Mouse (Mus musculus) embryonic fibroblast, embryonic 13.5 days (primary cell): ENCODE results near the gene Rhoh. TPM values are rescaled to one million over a fixed set of nuclear protein-coding genes. Genes with fewer than 3 reads are reported as not detected.

ENCODE experiments used
- H3K27ac ChIP-seq: 2 replicates; pipeline ENCODE4 v1.5.1; 2012; ENCODE audit warnings: low read length, control low read depth, inconsistent platforms; ENCODE audit not compliant: insufficient read depth
- H3K4me1 ChIP-seq: 2 replicates; pipeline ENCODE4 v1.6.1; 2011; ENCODE audit warnings: low read length; ENCODE audit not compliant: control insufficient read depth, insufficient read depth
- H3K4me3 ChIP-seq: 2 replicates; pipeline ENCODE4 v1.5.1; 2011; ENCODE audit warnings: mild to moderate bottlenecking, control low read depth, low read length; ENCODE audit not compliant: insufficient read depth
- CTCF ChIP-seq: IDR thresholded peaks from 2 replicates; pipeline ENCODE4 v1.5.1; 2011; ENCODE audit warnings: mild to moderate bottlenecking, control low read depth, low read length, moderate library complexity, borderline replicate concordance; ENCODE audit not compliant: insufficient read depth
- POLR2A ChIP-seq: IDR thresholded peaks from 2 replicates; pipeline ENCODE4 v1.6.1; 2011; ENCODE audit warnings: low read depth, mild to moderate bottlenecking, control low read depth, low read length, moderate library complexity
- polyA plus RNA-seq: library from polyadenylated mRNA; stranded (reverse); fragments of >200 nt; gene quantifications from 2 replicates; pipeline ENCODE4 v1.2.4, GENCODE M21; 2011; ENCODE audit warnings: low read depth; ENCODE audit not compliant: missing spikeins, insufficient read length

Rhoh gene
- not detected in 2 replicates for polyA plus RNA-seq

DNA sequence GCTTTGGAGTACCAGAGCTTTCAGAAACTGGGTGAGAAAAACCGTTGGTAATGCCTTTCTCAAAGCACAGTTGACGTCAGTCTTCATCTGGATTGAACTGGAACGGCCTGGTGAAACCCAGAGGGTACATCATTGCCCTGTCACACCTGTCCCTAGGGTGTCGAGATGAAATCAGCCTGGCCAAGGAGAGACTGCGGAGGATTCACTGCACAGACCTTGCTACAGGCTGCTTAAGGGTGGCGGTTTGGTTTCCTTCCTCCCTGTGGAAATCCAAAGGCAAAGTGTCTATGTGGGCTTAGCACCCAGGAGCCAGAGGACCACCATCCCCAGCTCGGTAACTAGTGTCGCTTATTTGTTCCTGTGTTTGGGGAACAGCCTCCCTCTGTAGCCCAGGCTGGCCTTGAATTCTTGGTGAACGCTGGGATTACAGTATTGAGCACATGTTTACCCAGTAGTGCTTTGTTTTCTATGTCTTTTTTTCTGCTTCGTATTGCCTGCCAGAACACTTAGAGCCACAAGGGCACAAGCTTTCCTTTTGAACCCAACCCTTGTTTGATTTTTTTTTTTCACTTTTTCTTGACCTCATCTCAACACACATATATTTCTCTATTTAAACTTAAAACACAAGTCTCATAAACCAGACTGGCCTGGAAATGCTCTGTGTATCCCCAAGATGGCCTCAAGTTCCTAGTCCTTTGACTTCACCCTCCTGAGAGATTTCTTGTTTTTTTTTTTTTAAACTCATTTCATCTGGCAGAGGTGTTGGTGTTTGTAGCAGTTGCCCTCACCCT, at the start of gene Rhoh:
TSS of gene Rhoh (plus strand) at position 60 of the 791 bp plus-strand sequence.
- no peak for TF ChIP-seq POLR2A
- TF ChIP-seq CTCF: no peak
- H3K4me3 ChIP-seq: no peak within 1 kb of the TSS
- peaks cover 3% of the 10 kb centered on the region; the same call in 1 of the 2 replicates for H3K4me1 ChIP-seq
- no peak within 1 kb of the TSS for H3K27ac ChIP-seq

DNA sequence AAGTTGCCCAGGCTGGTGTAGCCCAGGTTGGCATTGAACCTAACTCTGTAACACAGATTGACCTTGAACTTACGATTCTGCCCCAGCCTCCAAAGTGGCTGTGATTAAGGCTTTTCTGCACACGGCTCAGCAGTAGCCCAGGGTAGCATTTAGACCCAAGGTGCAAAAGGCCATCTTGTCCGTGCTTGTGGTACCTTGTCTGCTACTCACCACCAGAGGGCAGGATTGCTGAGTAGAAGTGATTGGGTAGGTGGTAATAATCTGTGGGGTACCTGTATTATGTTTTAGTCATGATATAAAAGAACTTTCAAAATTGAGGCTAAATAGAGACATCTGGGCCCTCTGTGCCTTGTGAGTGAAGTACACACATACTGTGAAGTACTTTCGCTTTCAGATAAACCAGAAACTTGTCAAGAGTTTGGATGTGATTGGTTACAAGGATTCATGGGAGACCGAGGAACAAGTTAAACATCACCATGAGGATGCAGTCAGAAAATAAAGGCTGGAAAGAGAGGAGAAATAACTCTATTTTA, 37.3 kb upstream of the Rhoh start:
- peak; percentile 57; the same call in 1 of the 2 replicates for TF ChIP-seq CTCF
- no peak for TF ChIP-seq POLR2A
- H3K27ac ChIP-seq: no peak overlapping the region
- H3K4me3 ChIP-seq: no peak overlapping the region
- H3K4me1 ChIP-seq: no peaks in the 10 kb centered on the region

DNA sequence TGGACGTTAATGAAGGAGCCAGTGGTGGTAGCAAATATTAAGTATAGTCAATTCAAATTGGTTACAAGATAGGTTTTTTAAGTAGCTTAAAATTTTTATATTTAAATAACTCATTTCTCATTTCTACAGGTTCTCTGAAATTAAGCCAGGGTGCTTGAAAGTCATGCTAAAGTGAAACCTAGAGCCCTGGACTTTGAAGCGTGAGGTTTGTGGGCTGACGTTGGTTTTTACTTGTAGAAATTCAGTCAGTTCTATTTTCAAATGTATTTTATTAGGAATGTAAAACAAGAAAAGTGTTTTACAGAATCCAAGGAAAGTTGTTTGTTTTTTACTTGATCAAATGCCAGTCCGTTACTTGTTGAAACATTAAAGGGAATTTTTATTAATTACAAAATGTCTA, 34.5 kb upstream of the Rhoh start:
- TF ChIP-seq CTCF: no peak
- TF ChIP-seq POLR2A: no peak
- Histone ChIP-seq H3K4me1 (no peaks in the 10 kb centered on the region), H3K27ac (no peak overlapping the region), H3K4me3 (no peak overlapping the region)

DNA sequence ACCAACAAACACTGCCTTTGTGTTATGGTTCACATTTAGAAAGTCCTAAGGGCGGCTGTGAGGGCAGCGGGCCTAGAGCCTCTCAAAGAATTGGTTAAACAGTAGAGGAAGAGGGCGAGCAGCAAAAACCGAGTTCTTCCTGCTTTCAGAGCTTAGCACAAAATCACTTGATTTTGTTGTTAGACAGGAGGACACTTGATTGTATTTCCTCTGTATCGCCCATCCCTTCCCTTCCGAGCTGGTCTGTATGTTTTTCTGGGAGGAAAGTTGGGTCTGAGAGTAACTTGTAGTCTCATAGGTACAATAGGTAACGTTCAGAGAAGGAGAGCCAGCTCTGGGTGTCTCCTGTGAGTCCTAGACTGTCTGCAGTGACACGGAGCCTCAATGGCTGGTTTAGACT, 33.9 kb upstream of the Rhoh start:
- TF ChIP-seq POLR2A: no peak
- TF ChIP-seq CTCF: no peak
- H3K27ac ChIP-seq: no peak overlapping the region
- no peaks in the 10 kb centered on the region for H3K4me1 ChIP-seq
- no peak overlapping the region for H3K4me3 ChIP-seq

DNA sequence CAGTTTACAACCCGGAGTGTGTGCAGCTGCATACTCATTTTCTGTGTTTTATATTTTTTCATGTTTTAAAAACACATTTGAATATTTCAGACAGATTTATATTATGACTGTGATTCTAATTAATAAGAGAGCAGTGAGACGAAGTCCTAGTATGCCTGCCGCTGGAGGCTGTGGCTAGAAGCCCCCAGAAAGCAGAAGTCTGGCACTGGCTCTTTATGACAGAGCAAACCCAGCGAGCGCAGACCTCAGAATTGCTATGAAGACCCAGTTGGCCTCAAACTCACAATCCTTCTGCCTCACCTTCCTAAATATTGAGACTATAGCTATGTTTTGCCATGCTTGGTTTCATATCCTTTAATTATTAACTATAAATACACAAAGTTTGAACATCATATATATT, 32.8 kb upstream of the Rhoh start:
- H3K27ac ChIP-seq: no peak overlapping the region
- no peak overlapping the region for H3K4me3 ChIP-seq
- TF ChIP-seq POLR2A: no peak
- no peak for TF ChIP-seq CTCF
- no peaks in the 10 kb centered on the region for H3K4me1 ChIP-seq

DNA sequence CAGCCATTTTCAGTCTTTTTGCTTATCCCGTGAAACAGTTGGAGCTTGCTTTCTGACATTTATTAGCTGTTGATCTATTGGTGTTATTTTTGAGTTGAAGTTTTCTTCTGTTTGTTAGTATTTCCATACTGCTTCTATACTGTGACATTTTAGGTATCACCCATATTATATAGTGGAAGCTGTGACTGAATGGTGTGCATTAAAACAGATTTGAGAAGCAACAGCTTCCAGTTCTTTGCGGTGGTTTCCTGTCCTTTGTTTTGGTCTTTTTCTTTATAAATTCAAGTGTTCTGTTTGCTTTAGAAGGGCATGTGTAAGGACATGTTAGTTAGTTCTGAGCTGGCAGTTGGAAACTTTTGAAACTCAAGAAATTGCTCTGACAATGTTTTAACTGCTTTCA, 32.0 kb upstream of the Rhoh start:
- TF ChIP-seq CTCF (no peak), POLR2A (no peak)

DNA sequence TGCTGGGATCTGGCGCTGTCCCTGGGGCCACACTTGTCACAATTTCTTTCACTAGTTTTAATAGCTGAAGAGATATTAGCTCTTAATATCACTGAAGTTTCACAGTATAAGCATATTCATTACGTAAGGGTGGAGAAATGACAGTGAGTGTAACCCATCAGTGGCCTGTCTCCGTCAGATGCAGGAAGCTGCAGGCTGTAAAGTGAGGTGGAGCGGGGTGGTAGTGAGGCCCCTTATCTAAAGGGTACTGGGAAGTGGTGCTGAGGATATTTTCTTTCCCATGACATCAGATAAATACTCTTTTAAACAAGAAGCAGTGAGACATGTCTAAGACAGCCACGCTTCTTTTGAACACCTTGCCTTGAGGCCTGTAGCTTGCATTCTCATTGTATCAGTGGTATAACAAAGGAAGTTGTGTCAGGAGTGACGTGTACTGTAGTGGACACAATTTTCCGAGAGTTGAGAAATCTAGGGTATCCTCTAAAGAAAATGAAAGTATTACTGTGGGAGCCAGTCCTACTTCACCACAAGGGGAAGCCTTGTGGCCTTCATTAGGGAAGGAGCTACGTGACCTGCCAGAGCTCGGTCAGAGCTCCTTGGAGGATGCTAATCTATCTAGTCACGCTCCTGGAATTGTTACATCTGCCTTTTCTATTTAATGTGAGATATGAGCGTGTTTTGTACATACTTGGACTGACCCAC, 28.9 kb upstream of the Rhoh start:
- Histone ChIP-seq H3K27ac (no peak overlapping the region), H3K4me1 (no peaks in the 10 kb centered on the region), H3K4me3 (no peak overlapping the region)
- TF ChIP-seq POLR2A (no peak), CTCF (no peak)

More for the DNA sequence above, 32.0 kb upstream of the Rhoh start:
- H3K27ac ChIP-seq: no peak overlapping the region
- no peaks in the 10 kb centered on the region for H3K4me1 ChIP-seq
- H3K4me3 ChIP-seq: no peak overlapping the region

DNA sequence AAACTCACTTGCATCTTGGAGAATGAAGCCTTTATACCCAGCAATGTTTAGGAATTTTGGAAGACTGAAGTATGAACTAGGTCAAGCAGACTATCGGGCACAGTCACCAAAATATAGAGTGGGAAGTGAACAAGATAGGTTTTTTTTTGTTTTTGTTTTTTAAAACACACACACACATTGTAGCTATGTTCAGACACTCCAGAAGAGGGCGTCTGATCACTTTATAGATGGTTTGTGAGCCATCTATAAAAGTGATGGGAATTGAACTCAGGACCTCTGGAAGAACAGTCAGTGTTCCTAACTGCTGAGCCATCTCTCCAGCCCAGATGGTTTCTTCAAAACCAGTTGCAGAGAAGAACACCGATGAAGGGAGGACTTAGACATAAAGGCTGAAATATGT, 27.9 kb upstream of the Rhoh start:
- Histone ChIP-seq H3K4me3 (no peak overlapping the region), H3K4me1 (no peaks in the 10 kb centered on the region), H3K27ac (no peak overlapping the region)
- TF ChIP-seq POLR2A (no peak), CTCF (no peak)

DNA sequence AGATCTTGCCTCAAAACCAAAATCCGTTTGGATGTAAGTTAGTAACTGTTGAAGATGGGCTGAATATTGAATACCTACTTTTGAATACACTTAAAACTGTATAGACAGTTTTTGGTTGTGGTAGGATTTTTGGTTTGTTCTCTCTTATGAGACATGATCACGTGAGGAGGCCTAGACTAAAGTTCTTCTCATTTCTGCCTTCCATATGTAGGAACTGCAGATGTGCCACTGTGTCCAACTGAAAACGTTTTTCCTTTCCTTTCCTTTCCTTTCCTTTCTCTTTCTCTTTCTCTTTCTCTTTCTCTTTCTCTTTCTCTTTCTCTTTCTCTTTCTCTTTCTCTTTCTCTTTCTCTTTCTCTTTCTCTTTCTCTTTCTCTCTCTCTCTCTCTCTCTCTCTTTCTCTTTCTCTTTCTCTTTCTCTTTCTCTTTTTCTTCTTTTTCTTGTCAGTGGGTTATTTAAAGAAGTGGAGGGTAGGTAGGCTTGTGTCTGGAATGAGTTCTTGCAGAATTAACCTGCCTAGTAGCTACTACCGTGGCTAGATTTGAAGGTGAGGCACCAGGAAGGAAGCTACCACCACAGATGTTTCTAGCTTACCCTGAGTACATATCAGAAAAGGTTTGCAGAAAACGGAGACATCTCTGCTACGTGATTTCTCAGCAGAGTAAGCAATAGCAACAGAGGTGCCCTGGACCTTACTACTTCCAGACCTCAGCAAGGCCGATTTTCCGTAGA, 27.1 kb upstream of the Rhoh start:
- Histone ChIP-seq H3K4me3 (no peak overlapping the region), H3K4me1 (no peaks in the 10 kb centered on the region), H3K27ac (no peak overlapping the region)
- TF ChIP-seq CTCF (no peak), POLR2A (no peak)

DNA sequence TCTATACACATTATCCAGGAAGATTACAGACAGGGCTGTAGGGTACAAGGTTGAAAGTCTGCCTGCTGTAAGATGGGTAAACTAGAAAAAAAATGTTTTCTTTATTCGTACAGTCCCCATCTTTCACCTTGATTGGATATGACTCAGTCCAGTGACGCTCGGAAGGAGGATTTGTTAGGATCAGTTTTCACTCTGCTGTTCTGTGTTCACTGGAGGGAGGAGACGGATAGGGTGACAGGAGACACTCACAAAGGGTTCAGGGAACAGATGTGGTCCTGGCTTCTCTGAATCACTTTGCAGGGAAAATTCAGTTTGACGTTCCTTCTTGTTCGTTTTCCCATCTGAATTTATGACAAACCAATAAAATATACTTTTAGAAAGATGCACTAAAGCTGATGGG, 23.0 kb upstream of the Rhoh start:
- Histone ChIP-seq H3K4me1 (no peaks in the 10 kb centered on the region), H3K27ac (no peak overlapping the region), H3K4me3 (no peak overlapping the region)
- TF ChIP-seq CTCF (no peak), POLR2A (no peak)
